Mouse (Mus musculus) liver (tissue): ENCODE measurements around the gene Fam129a.
"Not testable (repeated sequence)": the region's sequence is repeated elsewhere in the genome, so short reads cannot be mapped to it uniquely, and the experiment has no call there.

Source experiments
- DNase-seq: peaks from one replicate; pipeline ENCODE4 v3.0.0-alpha.2; 2020; ENCODE audit warnings: mixed read lengths

The Fam129a gene

DNA sequence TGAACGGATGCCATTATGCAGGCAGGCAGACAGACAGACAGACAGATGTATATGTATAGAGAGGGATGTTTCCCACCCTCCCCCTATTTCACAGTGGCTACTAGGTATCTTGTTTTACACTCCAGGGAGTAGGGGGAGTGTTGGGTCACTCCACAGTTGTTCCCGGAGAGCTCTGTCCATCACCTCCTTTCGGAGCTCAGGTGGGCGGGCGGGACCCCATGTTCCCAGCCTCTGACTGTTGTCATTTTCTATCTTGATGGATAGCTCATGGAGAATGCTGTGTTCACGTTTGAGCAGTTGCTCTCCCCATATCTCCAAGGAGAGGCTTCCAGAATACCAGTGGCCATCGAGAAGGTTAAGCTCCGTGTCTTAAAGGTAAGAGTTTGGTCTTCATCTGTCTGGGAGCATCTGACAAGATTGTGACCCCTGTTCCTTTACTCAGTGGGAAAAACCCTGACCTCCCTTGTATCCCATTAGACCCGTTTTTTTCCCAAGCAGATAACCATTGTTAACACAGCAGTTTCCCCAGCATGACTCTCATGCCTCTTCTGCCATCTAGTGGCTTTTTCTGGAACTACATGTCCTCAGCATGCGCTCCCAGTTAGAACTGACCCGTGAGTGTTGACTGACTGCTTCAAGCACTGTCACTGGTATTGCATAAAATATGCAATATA is 134.9 kb downstream of the Fam129a start:
- peak; percentile 71 for DNase-seq

- DNase-seq, result no peak
Observed at GRCm38 (mm10) chr1:151706397-151706752, 135.4 kb downstream of the Fam129a start.

DNA sequence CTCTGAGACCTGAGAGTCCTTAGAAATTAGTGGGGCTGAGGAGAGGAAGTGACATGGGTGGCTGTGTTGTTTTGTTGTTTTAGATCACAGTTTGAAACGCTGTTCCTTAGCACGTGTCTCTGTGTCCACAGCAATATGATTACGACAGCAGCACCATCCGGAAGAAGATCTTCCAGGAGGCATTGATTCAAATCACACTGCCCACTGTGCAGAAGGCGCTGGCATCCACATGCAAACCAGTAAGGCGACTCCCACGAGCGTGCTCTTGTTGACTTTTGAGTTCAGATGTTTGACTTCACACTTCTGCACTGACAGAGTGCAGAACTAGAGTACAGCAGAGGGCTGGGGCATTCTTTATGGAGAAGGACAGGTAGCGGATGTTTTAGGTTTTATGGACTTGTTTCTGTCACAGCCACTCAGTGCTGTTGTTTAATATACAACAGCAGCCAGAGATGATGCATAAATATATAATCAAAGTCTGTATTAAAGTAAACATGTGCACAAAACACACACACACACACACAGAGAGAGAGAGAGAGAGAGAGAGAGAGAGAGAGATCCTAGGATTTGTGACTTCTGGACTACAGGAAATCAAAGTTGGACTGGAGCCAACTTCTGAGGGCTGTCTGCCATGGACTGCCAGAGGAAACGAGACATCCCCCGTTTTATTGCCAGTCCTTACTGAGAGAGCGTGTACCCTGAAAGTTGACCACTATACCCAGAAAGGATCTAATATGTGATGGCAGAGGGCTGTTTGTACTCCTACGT is 138.2 kb downstream of the Fam129a start:
- DNase-seq, result no peak

DNA sequence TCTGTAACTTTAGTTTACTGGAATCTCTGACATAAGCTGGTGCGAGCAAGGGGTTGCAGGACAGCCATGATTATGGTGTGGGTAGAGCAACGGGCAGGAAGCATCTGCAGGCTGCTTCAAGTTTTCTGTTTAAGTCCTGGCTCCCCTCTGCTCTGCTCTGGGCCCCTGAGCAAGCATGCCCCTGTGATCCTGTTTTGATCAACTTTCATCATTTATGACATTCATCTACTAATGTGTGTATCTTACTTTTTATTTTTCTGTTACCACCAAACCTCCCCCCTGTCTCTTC is 138.7 kb downstream of the Fam129a start:
- no peak for DNase-seq

- no peak for DNase-seq
Observed at GRCm38 (mm10) chr1:151710424-151711055, 139.6 kb downstream of the Fam129a start.

DNA sequence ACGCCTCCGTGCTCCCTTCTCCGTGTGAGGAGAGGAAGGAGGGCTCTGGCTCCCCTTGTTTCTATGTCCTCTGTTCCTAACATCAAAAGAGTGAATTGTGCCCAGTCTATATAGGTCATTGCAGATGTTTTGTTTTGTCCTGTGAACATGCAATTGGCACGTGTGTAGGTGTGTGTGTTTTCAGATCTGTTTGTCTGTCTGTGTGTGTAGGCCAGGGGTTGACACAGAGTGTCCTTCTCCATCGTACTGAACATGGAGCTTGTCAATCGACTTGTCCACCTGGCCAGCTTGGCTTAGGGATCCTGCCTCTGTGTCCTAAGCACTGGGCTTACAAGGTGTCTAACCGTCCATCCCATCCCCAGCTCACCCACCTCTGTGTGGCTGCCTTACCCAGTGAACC is 140.1 kb downstream of the Fam129a start:
- DNase-seq, result no peak

DNA sequence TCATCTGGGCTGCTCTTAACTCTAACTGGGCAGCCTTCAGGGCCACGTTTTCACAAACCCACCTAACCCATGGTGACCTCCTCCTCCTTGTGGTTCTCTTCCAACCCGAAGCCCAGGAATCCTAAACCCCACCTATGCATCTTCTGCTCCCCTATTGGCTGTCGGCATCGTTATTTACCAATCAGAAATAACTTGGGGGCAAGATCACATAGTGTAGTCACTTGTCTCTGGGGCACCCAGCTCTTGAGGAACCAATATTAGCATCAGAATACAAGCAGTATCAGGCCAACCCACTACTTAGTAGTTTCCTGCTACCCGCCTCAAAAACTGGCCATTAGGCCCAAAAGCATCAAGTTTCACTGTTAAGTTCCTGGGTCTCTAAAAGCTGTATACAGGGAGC is 141.7 kb downstream of the Fam129a start:
- no peak for DNase-seq

- DNase-seq, result no peak
Observed at GRCm38 (mm10) chr1:151713622-151714021, 142.6 kb downstream of the Fam129a start.

- DNase-seq, result no peak
Observed at GRCm38 (mm10) chr1:151716024-151716710, 145.2 kb downstream of the Fam129a start.

- DNase-seq, result no peak
Observed at GRCm38 (mm10) chr1:151717624-151718023, 146.6 kb downstream of the Fam129a start.

GRCm38 (mm10) chr1:151718575-151718974 is 147.6 kb downstream of the Fam129a start:
- no peak for DNase-seq

DNA sequence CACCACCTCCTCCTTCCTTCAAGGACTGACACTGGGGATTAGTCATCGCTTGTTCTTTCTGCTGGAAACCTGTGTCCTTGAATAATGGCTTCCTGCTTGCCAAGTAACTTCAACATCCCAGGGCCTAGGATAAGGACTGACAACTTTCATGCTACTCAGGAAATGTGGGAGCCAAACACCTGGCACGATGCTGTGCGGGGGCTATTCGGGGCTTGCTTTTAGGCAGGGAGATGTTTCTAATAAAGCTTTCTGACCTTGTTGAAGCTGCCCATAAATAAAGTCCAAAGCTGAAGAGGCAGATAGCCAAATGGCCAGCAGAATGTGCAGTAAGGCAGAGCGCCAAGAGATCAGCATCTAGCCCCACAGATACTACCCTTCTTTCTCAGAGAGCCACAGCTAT is 148.9 kb downstream of the Fam129a start:
- DNase-seq, result no peak

DNA sequence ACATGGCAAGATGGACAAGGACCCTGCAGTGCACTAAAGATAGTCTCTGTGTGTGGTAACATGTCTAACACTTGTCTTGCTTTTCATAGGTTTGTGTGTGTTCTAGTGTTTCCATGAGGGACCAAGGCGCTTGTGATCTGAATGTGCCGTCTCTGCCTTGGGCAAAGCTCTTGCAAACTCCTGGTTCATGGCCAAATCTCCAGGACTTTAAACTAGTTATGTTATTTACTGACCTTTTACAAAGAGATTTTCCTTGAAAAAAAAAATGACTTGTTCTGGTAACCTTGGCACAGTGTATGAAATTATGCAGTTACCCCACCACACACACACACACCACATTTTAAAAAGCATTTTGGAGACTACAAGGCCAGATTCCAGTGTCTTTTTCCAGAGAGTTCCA is 149.6 kb downstream of the Fam129a start:
- no peak for DNase-seq

DNA sequence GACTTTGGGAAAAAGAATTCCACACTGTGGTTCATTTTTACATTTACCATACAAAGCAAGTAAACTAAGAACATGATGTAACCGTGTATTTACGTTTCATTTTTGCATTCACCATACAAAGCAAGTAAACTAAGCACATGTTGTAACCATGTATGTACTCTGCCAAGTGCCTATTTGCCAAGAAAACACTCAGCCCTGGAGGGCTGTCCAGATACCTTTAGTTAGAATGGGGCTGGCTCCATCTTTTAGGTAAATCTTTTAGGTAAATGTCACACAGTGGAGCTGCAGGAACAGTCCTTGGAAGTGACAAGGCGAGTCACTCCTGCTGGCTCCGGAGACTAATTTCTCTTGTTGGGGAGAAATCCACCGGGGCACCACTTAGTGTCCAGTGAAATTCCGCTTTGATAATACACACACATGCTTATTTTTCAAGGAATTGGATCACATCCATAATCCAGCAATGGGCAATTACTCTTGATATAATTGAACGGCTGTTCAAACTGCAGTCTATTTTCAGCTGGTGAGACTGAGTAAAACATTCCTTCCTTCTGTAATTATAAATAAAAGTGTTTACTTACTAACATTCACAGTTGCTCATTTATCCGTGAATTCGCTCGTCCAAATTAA is 150.5 kb downstream of the Fam129a start:
- DNase-seq, result no peak

DNA sequence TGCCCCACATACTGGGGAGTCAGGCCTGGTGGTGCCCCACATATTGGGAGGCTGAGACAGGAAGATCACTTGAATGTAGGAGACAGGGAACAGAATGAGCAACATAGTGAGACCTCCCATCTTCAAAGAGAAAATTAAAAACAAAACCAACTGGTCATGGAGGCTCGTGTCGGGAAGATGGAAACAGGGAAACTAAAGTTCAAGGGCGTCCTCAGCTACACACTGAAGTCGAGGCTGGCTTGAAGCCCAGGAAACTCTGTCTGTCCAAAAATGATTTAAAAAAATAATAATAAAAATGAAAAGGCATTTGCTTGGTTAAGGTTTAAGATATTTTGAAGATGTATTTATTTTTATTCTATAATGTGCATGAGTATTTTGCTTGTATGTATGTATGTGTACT is 152.8 kb downstream of the Fam129a start:
- DNase-seq, result no peak

GRCm38 (mm10) chr1:151725590-151725989 is 154.6 kb downstream of the Fam129a start:
- DNase-seq, result no peak

DNA sequence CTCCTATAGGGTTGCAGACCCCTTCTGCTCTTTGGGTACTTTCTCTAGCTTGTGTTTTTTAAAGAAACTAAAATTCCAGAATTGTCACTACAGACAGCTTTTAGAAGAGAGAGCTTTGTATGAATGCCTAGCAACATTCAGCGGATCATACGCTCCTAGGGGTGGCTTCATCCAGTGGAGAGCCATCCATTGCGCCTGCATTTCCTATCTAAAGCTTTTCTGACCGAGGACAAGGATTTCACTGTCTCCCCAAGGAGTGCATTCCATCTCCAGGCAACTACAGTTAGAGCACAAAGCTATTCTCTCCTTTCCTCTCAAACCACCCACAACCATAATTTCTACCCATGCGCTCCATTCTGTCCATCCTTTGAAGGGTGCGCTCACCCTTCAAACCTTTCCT is 155.4 kb downstream of the Fam129a start:
- no peak for DNase-seq

GRCm38 (mm10) chr1:151728141-151728540 is 157.2 kb downstream of the Fam129a start:
- DNase-seq, result no peak

- no peak for DNase-seq
Observed at GRCm38 (mm10) chr1:151737146-151737545, 166.2 kb downstream of the Fam129a start.

GRCm38 (mm10) chr1:151741199-151741621 is 170.2 kb downstream of the Fam129a start:
- peak; percentile 66 for DNase-seq

GRCm38 (mm10) chr1:151749894-151750293 is 178.9 kb downstream of the Fam129a start:
- not testable (repeated sequence) for DNase-seq

GRCm38 (mm10) chr1:151752946-151753345 is 182.0 kb downstream of the Fam129a start:
- no peak for DNase-seq

GRCm38 (mm10) chr1:151753374-151753929 is 182.5 kb downstream of the Fam129a start:
- DNase-seq, result no peak
